Mouse (Mus musculus) CH12.LX (cell line): ENCODE data around the gene Ppm1a.

Source experiments
- CTCF ChIP-seq, 2 experiments: IDR thresholded peaks in 1 of 2; conservative IDR thresholded peaks in 1 of 2; 2 replicates each; pipeline ENCODE4 v1.5.1; 2011 to 2012; ENCODE audit warnings: low read depth in 2 of 2, low read length in 2 of 2, improper control_type of control experiment in 1 of 2, inconsistent platforms in 1 of 2, mild to moderate bottlenecking in 1 of 2, moderate library complexity in 1 of 2
- MAFK ChIP-seq: IDR thresholded peaks from 2 replicates; pipeline ENCODE4 v1.6.1; 2011; ENCODE audit warnings: low read length, improper control_type of control experiment; ENCODE audit not compliant: insufficient replicate concordance

DNA sequence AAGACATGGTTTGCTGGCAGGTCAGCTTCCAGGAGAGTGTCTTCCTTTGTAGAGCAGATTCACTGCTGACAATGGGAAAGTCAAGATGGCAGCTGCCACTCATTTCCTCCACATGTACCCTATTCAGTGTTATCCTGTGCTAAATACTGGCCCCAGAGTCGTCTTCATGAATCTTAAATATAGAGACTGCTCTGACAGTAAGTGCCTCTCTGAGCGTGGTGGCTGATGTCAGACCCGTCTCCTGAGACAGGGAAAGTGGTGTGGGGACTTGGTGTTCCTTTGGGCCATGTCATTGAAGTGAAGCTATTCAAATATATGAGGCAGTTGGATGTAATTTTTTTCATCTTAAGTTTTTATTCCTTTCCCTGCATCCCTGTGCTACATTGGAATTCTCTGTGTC lies 14.5 kb downstream of the Ppm1a start:
- TF ChIP-seq CTCF (conservative IDR thresholded peaks at IDR 0.05 in 1 of 2, IDR thresholded peaks at IDR 0.05 in 1 of 2; ENCODE audit: low read depth in 2 of 2, low read length in 2 of 2) (no peak), MAFK (no peak)
